Mouse (Mus musculus) midbrain, embryonic 16.5 days (tissue): ENCODE measurements around the gene Ndufs8. TPM values are rescaled to one million over a fixed set of nuclear protein-coding genes. Genes with fewer than 3 reads are reported as not detected.
"Not testable (repeated sequence)": the region's sequence is repeated elsewhere in the genome, so short reads cannot be mapped to it uniquely, and the experiment has no call there.

Experiments
- ATAC-seq: fragments of 200-750 bp; cut with Nextera tagmentation; 2 replicates; pipeline ENCODE4 v1.8.0; 2017; ENCODE audit warnings: moderate TSS enrichment
- H3K27ac ChIP-seq: fragments of 300-500 bp; sonication (generic); 2 replicates; pipeline ENCODE4 v1.5.1; 2014; ENCODE audit warnings: mild to moderate bottlenecking, low read length, mixed read lengths
- H3K27me3 ChIP-seq: fragments of 300-500 bp; sonication (generic); 2 replicates; pipeline ENCODE4 v1.6.1; 2014; ENCODE audit warnings: low read depth, low read length, mixed read lengths; ENCODE audit not compliant: control insufficient read depth, insufficient read depth
- H3K36me3 ChIP-seq: fragments of 300-500 bp; sonication (generic); 2 replicates; pipeline ENCODE4 v1.6.1; 2014; ENCODE audit warnings: mild to moderate bottlenecking, low read length, moderate library complexity, mixed read lengths; ENCODE audit not compliant: control insufficient read depth, insufficient read depth
- H3K4me1 ChIP-seq: fragments of 300-500 bp; sonication (generic); 2 replicates; pipeline ENCODE4 v1.6.1; 2014; ENCODE audit warnings: mild to moderate bottlenecking, low read length, mixed read lengths; ENCODE audit not compliant: control insufficient read depth, insufficient read depth
- H3K4me2 ChIP-seq: fragments of 300-500 bp; sonication (generic); 2 replicates; pipeline ENCODE4 v1.6.1; 2014; ENCODE audit warnings: mild to moderate bottlenecking, low read length, mixed read lengths
- H3K4me3 ChIP-seq: fragments of 300-500 bp; sonication (generic); 2 replicates; pipeline ENCODE4 v1.5.1; 2014; ENCODE audit warnings: low read depth, mild to moderate bottlenecking, low read length, moderate library complexity, mixed read lengths
- H3K9ac ChIP-seq: fragments of 300-500 bp; sonication (generic); 2 replicates; pipeline ENCODE4 v1.6.1; 2014; ENCODE audit warnings: low read depth, low read length, mixed read lengths
- H3K9me3 ChIP-seq: fragments of 300-500 bp; sonication (generic); replicated peaks from 2 replicates; pipeline ENCODE4 v1.6.1; 2014; ENCODE audit warnings: mild to moderate bottlenecking, low read length, mixed read lengths; ENCODE audit not compliant: control insufficient read depth, poor library complexity, severe bottlenecking
- WGBS: fragments of 180-500 bp; shearing (Covaris S2); extraction: QIAGEN DNeasy Blood & Tissue Kit; methylation state at CpG from one replicate; pipeline ENCODE4 v1.1.7; 2014; 5-methylcytosine and 5-hydroxymethylcytosine counted together
- polyA plus RNA-seq: library from polyadenylated mRNA; unstranded; fragments of >200 nt; fragmentation: Nextera tagmentation; extraction: Ambion mirVana; gene quantifications from 2 replicates; pipeline ENCODE4 v1.2.1, GENCODE M21; 2015

Gene Ndufs8
- polyA plus RNA-seq, result 229 and 245 TPM in 2 replicates

- H3K36me3 ChIP-seq, result peaks cover 17% of the 10 kb centered on the region
- WGBS, result under 1% methylated on average over 43 of the region's 43 CpGs
- peak within 1 kb of the TSS; percentile 57 for H3K4me3 ChIP-seq
- H3K27ac ChIP-seq, result peak within 1 kb of the TSS; percentile 79
- H3K9me3 ChIP-seq, result no peaks in the 10 kb centered on the region
- H3K9ac ChIP-seq, result peak within 1 kb of the TSS; percentile 65
- H3K27me3 ChIP-seq, result no peaks in the 10 kb centered on the region
- H3K4me1 ChIP-seq, result peaks cover 16% of the 10 kb centered on the region
- ATAC-seq, result peak; percentile 98
- peak within 1 kb of the TSS; percentile 71 for H3K4me2 ChIP-seq
Measured at GRCm38 (mm10) chr19:3912337-3913204, at the start of gene Ndufs8. TSS of gene Ndufs8 (minus strand) at chr19:3912774.

GRCm38 (mm10) chr19:3961805-3962204 lies 49.2 kb upstream of the Ndufs8 start:
- H3K9me3 ChIP-seq, H3K27ac ChIP-seq, H3K27me3 ChIP-seq, H3K4me3 ChIP-seq, ATAC-seq, H3K4me1 ChIP-seq, H3K4me2 ChIP-seq, H3K36me3 ChIP-seq, H3K9ac ChIP-seq: not testable (repeated sequence)
- 74% methylated on average over 6 of the region's 6 CpGs for WGBS

- 80% methylated on average over 5 of the region's 5 CpGs for WGBS
- Histone ChIP-seq H3K27ac (no peak overlapping the region), H3K36me3 (no peaks in the 10 kb centered on the region), H3K4me1 (no peaks in the 10 kb centered on the region), H3K9me3 (no peaks in the 10 kb centered on the region), H3K27me3 (no peaks in the 10 kb centered on the region), H3K9ac (no peak overlapping the region), H3K4me3 (no peak overlapping the region), H3K4me2 (no peak overlapping the region)
- ATAC-seq, result no peak
Measured at GRCm38 (mm10) chr19:3960211-3960610, 47.6 kb upstream of the Ndufs8 start.

- H3K36me3 ChIP-seq, result no peaks in the 10 kb centered on the region
- H3K4me1 ChIP-seq, result no peaks in the 10 kb centered on the region
- no peak overlapping the region for H3K4me3 ChIP-seq
- no peak for ATAC-seq
- no peaks in the 10 kb centered on the region for H3K9me3 ChIP-seq
- H3K27me3 ChIP-seq, result no peaks in the 10 kb centered on the region
- H3K9ac ChIP-seq, result no peak overlapping the region
- H3K4me2 ChIP-seq, result no peak overlapping the region
- H3K27ac ChIP-seq, result no peak overlapping the region
Measured at GRCm38 (mm10) chr19:3959030-3959429, 46.5 kb upstream of the Ndufs8 start.

- no peak within 1 kb of the TSS for H3K4me2 ChIP-seq
- H3K9ac ChIP-seq, result no peak within 1 kb of the TSS
- no peaks in the 10 kb centered on the region for H3K9me3 ChIP-seq
- no peaks in the 10 kb centered on the region for H3K36me3 ChIP-seq
- 78% methylated on average over 4 of the region's 4 CpGs for whole genome bisulfite sequencing
- H3K4me3 ChIP-seq, result no peak within 1 kb of the TSS
- no peaks in the 10 kb centered on the region for H3K4me1 ChIP-seq
- no peak for ATAC-seq
- H3K27ac ChIP-seq, result no peak within 1 kb of the TSS
- no peaks in the 10 kb centered on the region for H3K27me3 ChIP-seq
Measured at GRCm38 (mm10) chr19:3958470-3958869, 45.9 kb upstream of the Ndufs8 start, which contains the start of gene Aldh3b3. TSS of gene Aldh3b3 (plus strand) at chr19:3958645.

- H3K4me1 ChIP-seq, ATAC-seq, H3K9ac ChIP-seq, H3K27me3 ChIP-seq, H3K4me2 ChIP-seq, H3K36me3 ChIP-seq, H3K4me3 ChIP-seq, H3K9me3 ChIP-seq, H3K27ac ChIP-seq: not testable (repeated sequence)
- WGBS, result 85% methylated on average over 5 of the region's 5 CpGs
Measured at GRCm38 (mm10) chr19:3957296-3958036, 44.9 kb upstream of the Ndufs8 start.

GRCm38 (mm10) chr19:3955804-3956203 lies 43.2 kb upstream of the Ndufs8 start:
- Histone ChIP-seq H3K9me3 (no peaks in the 10 kb centered on the region), H3K36me3 (no peaks in the 10 kb centered on the region), H3K9ac (no peak overlapping the region), H3K4me3 (no peak overlapping the region), H3K4me1 (no peaks in the 10 kb centered on the region), H3K4me2 (no peak overlapping the region), H3K27me3 (no peaks in the 10 kb centered on the region), H3K27ac (no peak overlapping the region)
- no peak for ATAC-seq
- 57% methylated on average over 4 of the region's 4 CpGs for WGBS

GRCm38 (mm10) chr19:3955033-3955432 lies 42.5 kb upstream of the Ndufs8 start:
- no peaks in the 10 kb centered on the region for H3K9me3 ChIP-seq
- H3K9ac ChIP-seq, result no peak overlapping the region
- ATAC-seq, result no peak
- H3K4me2 ChIP-seq, result no peak overlapping the region
- H3K36me3 ChIP-seq, result no peaks in the 10 kb centered on the region
- no peak overlapping the region for H3K27ac ChIP-seq
- H3K4me1 ChIP-seq, result no peaks in the 10 kb centered on the region
- H3K4me3 ChIP-seq, result no peak overlapping the region
- H3K27me3 ChIP-seq, result no peaks in the 10 kb centered on the region
- whole genome bisulfite sequencing, result 81% methylated on average over 3 of the region's 3 CpGs

GRCm38 (mm10) chr19:3952099-3952498 lies 39.5 kb upstream of the Ndufs8 start:
- Histone ChIP-seq H3K4me3 (no peak overlapping the region), H3K36me3 (no peaks in the 10 kb centered on the region), H3K27me3 (no peaks in the 10 kb centered on the region), H3K9me3 (no peaks in the 10 kb centered on the region), H3K27ac (no peak overlapping the region), H3K4me1 (no peaks in the 10 kb centered on the region), H3K4me2 (no peak overlapping the region), H3K9ac (no peak overlapping the region)
- no peak for ATAC-seq
- 68% methylated on average over 1 of the region's 1 CpGs for WGBS
